Mouse (Mus musculus) embryonic fibroblast, embryonic 13.5 days (primary cell): ENCODE results near the gene Adssl1.

Source experiments
- CTCF ChIP-seq: IDR thresholded peaks from 2 replicates; pipeline ENCODE4 v1.5.1; 2011; ENCODE audit warnings: mild to moderate bottlenecking, control low read depth, low read length, moderate library complexity, borderline replicate concordance; ENCODE audit not compliant: insufficient read depth
- POLR2A ChIP-seq: IDR thresholded peaks from 2 replicates; pipeline ENCODE4 v1.6.1; 2011; ENCODE audit warnings: low read depth, mild to moderate bottlenecking, control low read depth, low read length, moderate library complexity

GRCm38 (mm10) chr12:112673576-112674091 lies 53.8 kb downstream of the Adssl1 start:
- TF ChIP-seq POLR2A = no peak
- TF ChIP-seq CTCF = no peak
